ENCODE assay signal across 27 mouse cellular contexts in genomic region chr8:91622757-91623156, GRCm38 (mm10).
A peak's percentile ranks its signal among the peaks of the same experiment; 100 is the strongest.
DNase-seq lines count a peak whose midpoint lies in the region; ATAC-seq and TF ChIP-seq lines count a peak whose summit lies in the region.
"Had no signal": no experiment of that assay in that cellular context is flagged by ENCODE, and none has a peak within 500 bp of the region (broad histone marks: within the 10 kb centered on the region; RNA-seq: fewer than 3 reads in every experiment).

No protein-coding gene starts in this region.

- H3K27me3 ChIP-seq in forebrain, embryonic 12.5 days = peaks cover 70% of the 10 kb centered on the region
- no peaks in the 10 kb centered on the region for H3K27me3 ChIP-seq in forebrain, postnatal 0 days (ENCODE audit: insufficient read depth, low read length)
- peaks cover 23% of the 10 kb centered on the region for H3K27me3 ChIP-seq in hindbrain, embryonic 14.5 days (ENCODE audit: control insufficient read depth, insufficient read depth, low read length)
- H3K27me3 ChIP-seq in hindbrain, embryonic 10.5 days (ENCODE audit: insufficient read depth, poor library complexity, severe bottlenecking) = peaks cover 29% of the 10 kb centered on the region
- H3K27me3 ChIP-seq in neural tube, embryonic 11.5 days (ENCODE audit: control insufficient read depth, insufficient read depth, low read length) = no peaks in the 10 kb centered on the region
- H3K27me3 ChIP-seq in heart, embryonic 11.5 days (ENCODE audit: control insufficient read depth, insufficient read depth, low read length) = 0 out of 2 replicates have a peak, but pooled peaks cover 8% of the 10 kb centered on the region
- H3K27me3 ChIP-seq: heart, embryonic 15.5 days; liver, embryonic 13.5 days had no signal

- no peak for TF ChIP-seq CTCF in forebrain, postnatal 0 days (IDR thresholded peaks at IDR 0.05; ENCODE audit: low read depth)

- DNase-seq in forebrain, postnatal 0 days = no peak
- DNase-seq in hindbrain, embryonic 14.5 days (ENCODE audit: low spot score) = no peak
- no peak for DNase-seq in hindbrain, embryonic 10.5 days (ENCODE audit: low spot score)
- peak; percentile 43 for DNase-seq in neural tube, embryonic 11.5 days (ENCODE audit: low spot score)
- DNase-seq in neural tube, embryonic 10.5 days (ENCODE audit: extremely low spot score, low spot score) = no peak
- DNase-seq in retina, postnatal 1 day = peak; percentile 79
- DNase-seq: adrenal gland, postnatal 25 days; cerebellum, adult 18-20 months; cerebellum, postnatal 14 days; gastrocnemius, postnatal 14 days; heart, postnatal 36 days; kidney, adult 9 months; kidney, postnatal 10 days; liver, embryonic 13.5 days; lung, adult 18-20 months; lung, postnatal 10 days; thymus, adult 2 months; thymus, postnatal 4 days had no signal

- no peak overlapping the region for H3K4me2 ChIP-seq in forebrain, embryonic 12.5 days
- no peak overlapping the region for H3K4me2 ChIP-seq in forebrain, postnatal 0 days (ENCODE audit: low read depth)
- H3K4me2 ChIP-seq in hindbrain, embryonic 14.5 days (replicated peaks) = no peak overlapping the region
- H3K4me2 ChIP-seq in neural tube, embryonic 11.5 days (ENCODE audit: low read depth) = no peak overlapping the region
- no peak overlapping the region for H3K4me2 ChIP-seq in heart, embryonic 11.5 days
- H3K4me2 ChIP-seq: embryonic facial prominence, embryonic 13.5 days; heart, embryonic 15.5 days; limb, embryonic 15.5 days; liver, embryonic 13.5 days; neural tube, embryonic 12.5 days had no signal

- peak; percentile 52; the same call in 1 of the 2 replicates for ATAC-seq in forebrain, embryonic 12.5 days (ENCODE audit: low FRiP score)
- no peak for ATAC-seq in forebrain, postnatal 0 days
- ATAC-seq in hindbrain, embryonic 14.5 days (ENCODE audit: low FRiP score) = no peak
- no peak for ATAC-seq in neural tube, embryonic 11.5 days (ENCODE audit: insufficient read depth, low FRiP score, low TSS enrichment)
- ATAC-seq in heart, embryonic 11.5 days (replicated peaks; ENCODE audit: insufficient number of reproducible peaks, low FRiP score, low TSS enrichment) = no peak
- ATAC-seq: hindbrain, embryonic 16.5 days had no signal

- H3K9me3 ChIP-seq in forebrain, embryonic 12.5 days = no peaks in the 10 kb centered on the region
- no peaks in the 10 kb centered on the region for H3K9me3 ChIP-seq in forebrain, postnatal 0 days (ENCODE audit: low read length)
- no peaks in the 10 kb centered on the region for H3K9me3 ChIP-seq in hindbrain, embryonic 14.5 days (ENCODE audit: control insufficient read depth, low read length)
- H3K9me3 ChIP-seq in hindbrain, embryonic 10.5 days = no peaks in the 10 kb centered on the region
- H3K9me3 ChIP-seq in neural tube, embryonic 11.5 days (ENCODE audit: control insufficient read depth, low read length) = no peaks in the 10 kb centered on the region
- H3K9me3 ChIP-seq in heart, embryonic 11.5 days (replicated peaks; ENCODE audit: control insufficient read depth, low read length) = no peaks in the 10 kb centered on the region
- H3K9me3 ChIP-seq: embryonic facial prominence, embryonic 13.5 days; heart, embryonic 15.5 days; limb, embryonic 10.5 days; limb, embryonic 15.5 days; liver, embryonic 13.5 days; midbrain, embryonic 10.5 days; neural tube, embryonic 12.5 days had no signal

- no peaks in the 10 kb centered on the region for H3K36me3 ChIP-seq in forebrain, embryonic 12.5 days (replicated peaks)
- no peaks in the 10 kb centered on the region for H3K36me3 ChIP-seq in forebrain, postnatal 0 days (ENCODE audit: insufficient read depth)
- H3K36me3 ChIP-seq in hindbrain, embryonic 14.5 days (replicated peaks; ENCODE audit: control insufficient read depth, insufficient read depth) = no peaks in the 10 kb centered on the region
- no peaks in the 10 kb centered on the region for H3K36me3 ChIP-seq in hindbrain, embryonic 10.5 days
- no peaks in the 10 kb centered on the region for H3K36me3 ChIP-seq in neural tube, embryonic 11.5 days (ENCODE audit: control insufficient read depth, insufficient read depth, low read length)
- no peaks in the 10 kb centered on the region for H3K36me3 ChIP-seq in heart, embryonic 11.5 days (ENCODE audit: control insufficient read depth, insufficient read depth, low read length)
- H3K36me3 ChIP-seq: embryonic facial prominence, embryonic 13.5 days; heart, embryonic 15.5 days; limb, embryonic 10.5 days; limb, embryonic 15.5 days; liver, embryonic 13.5 days; midbrain, embryonic 10.5 days; neural tube, embryonic 12.5 days had no signal

- peaks cover 45% of the 10 kb centered on the region for H3K4me1 ChIP-seq in forebrain, embryonic 12.5 days
- H3K4me1 ChIP-seq in forebrain, postnatal 0 days (ENCODE audit: insufficient read depth) = peaks cover 13% of the 10 kb centered on the region
- peaks cover 43% of the 10 kb centered on the region for H3K4me1 ChIP-seq in hindbrain, embryonic 14.5 days (replicated peaks; ENCODE audit: control insufficient read depth, insufficient read depth, low read length)
- H3K4me1 ChIP-seq in hindbrain, embryonic 10.5 days (replicated peaks) = peaks cover 57% of the 10 kb centered on the region
- H3K4me1 ChIP-seq in neural tube, embryonic 11.5 days (ENCODE audit: control insufficient read depth, insufficient read depth, low read length) = peaks cover 31% of the 10 kb centered on the region
- H3K4me1 ChIP-seq in heart, embryonic 11.5 days (ENCODE audit: control insufficient read depth, insufficient read depth, low read length) = peaks cover 20% of the 10 kb centered on the region
- H3K4me1 ChIP-seq: liver, embryonic 13.5 days had no signal

- no peak overlapping the region for H3K27ac ChIP-seq in forebrain, embryonic 12.5 days
- H3K27ac ChIP-seq in forebrain, postnatal 0 days (ENCODE audit: low read depth, low read length) = no peak overlapping the region
- no peak overlapping the region for H3K27ac ChIP-seq in hindbrain, embryonic 14.5 days
- no peak overlapping the region for H3K27ac ChIP-seq in hindbrain, embryonic 10.5 days
- no peak overlapping the region for H3K27ac ChIP-seq in neural tube, embryonic 11.5 days (ENCODE audit: low read depth, low read length)
- H3K27ac ChIP-seq in heart, embryonic 11.5 days (ENCODE audit: low read depth, low read length) = no peak overlapping the region
- H3K27ac ChIP-seq: embryonic facial prominence, embryonic 13.5 days; heart, embryonic 15.5 days; limb, embryonic 10.5 days; limb, embryonic 15.5 days; liver, embryonic 13.5 days; midbrain, embryonic 10.5 days; neural tube, embryonic 12.5 days had no signal

- 44% methylated on average over 12 of the region's 12 CpGs for WGBS in forebrain, embryonic 12.5 days
- WGBS in forebrain, postnatal 0 days = 33% methylated on average over 12 of the region's 12 CpGs
- 27% methylated on average over 12 of the region's 12 CpGs for WGBS in hindbrain, embryonic 14.5 days
- 74% methylated on average over 12 of the region's 12 CpGs for WGBS in hindbrain, embryonic 10.5 days
- WGBS in neural tube, embryonic 11.5 days = 9% methylated on average over 12 of the region's 12 CpGs
- WGBS in heart, embryonic 11.5 days (ENCODE audit: insufficient replicate concordance) = 62% methylated on average over 12 of the region's 12 CpGs

- H3K9ac ChIP-seq in forebrain, embryonic 12.5 days = no peak overlapping the region
- no peak overlapping the region for H3K9ac ChIP-seq in forebrain, postnatal 0 days
- 0 out of 2 replicates have a peak overlapping the region, but pooled peaks have one; percentile 16 for H3K9ac ChIP-seq in hindbrain, embryonic 14.5 days
- H3K9ac ChIP-seq in neural tube, embryonic 11.5 days (ENCODE audit: low read length) = no peak overlapping the region
- H3K9ac ChIP-seq in heart, embryonic 11.5 days (ENCODE audit: low read depth, low read length) = no peak overlapping the region
- H3K9ac ChIP-seq: embryonic facial prominence, embryonic 13.5 days; heart, embryonic 15.5 days; limb, embryonic 15.5 days; liver, embryonic 13.5 days; neural tube, embryonic 12.5 days had no signal

- no peak overlapping the region for H3K4me3 ChIP-seq in forebrain, embryonic 12.5 days (replicated peaks)
- no peak overlapping the region for H3K4me3 ChIP-seq in forebrain, postnatal 0 days (ENCODE audit: low read depth, low read length)
- H3K4me3 ChIP-seq in hindbrain, embryonic 14.5 days (replicated peaks; ENCODE audit: low read length) = no peak overlapping the region
- H3K4me3 ChIP-seq in hindbrain, embryonic 10.5 days = no peak overlapping the region
- H3K4me3 ChIP-seq in neural tube, embryonic 11.5 days (ENCODE audit: low read depth, low read length) = no peak overlapping the region
- no peak overlapping the region for H3K4me3 ChIP-seq in heart, embryonic 11.5 days (ENCODE audit: low read depth, low read length)
- H3K4me3 ChIP-seq: embryonic facial prominence, embryonic 13.5 days; heart, embryonic 15.5 days; limb, embryonic 10.5 days; limb, embryonic 15.5 days; liver, embryonic 13.5 days; midbrain, embryonic 10.5 days; neural tube, embryonic 12.5 days had no signal

Comparison
In these comparisons a context has a peak if more than half of its experiments do, and no peak if none do; other contexts are left out.
1. DNase-seq: peak in neural tube, embryonic 11.5 days (single experiment) and retina, postnatal 1 day (single experiment); none in forebrain, postnatal 0 days (single experiment), hindbrain, embryonic 14.5 days (single experiment), hindbrain, embryonic 10.5 days (single experiment) and neural tube, embryonic 10.5 days (single experiment).